Mouse (Mus musculus) heart, adult 9 months (tissue): ENCODE measurements at regions not wholly inside any gene's neighbourhood (a gene's known extent, or its start where the extent isn't known, plus 50 kb on each side); places are given as distances from the start of the nearest gene placed in this dataset.

ENCODE experiments used
- DNase-seq, 2 experiments: peaks; one replicate each; pipeline ENCODE4 v3.0.0; 2022; ENCODE audit warnings: low spot score in 2 of 2

DNA sequence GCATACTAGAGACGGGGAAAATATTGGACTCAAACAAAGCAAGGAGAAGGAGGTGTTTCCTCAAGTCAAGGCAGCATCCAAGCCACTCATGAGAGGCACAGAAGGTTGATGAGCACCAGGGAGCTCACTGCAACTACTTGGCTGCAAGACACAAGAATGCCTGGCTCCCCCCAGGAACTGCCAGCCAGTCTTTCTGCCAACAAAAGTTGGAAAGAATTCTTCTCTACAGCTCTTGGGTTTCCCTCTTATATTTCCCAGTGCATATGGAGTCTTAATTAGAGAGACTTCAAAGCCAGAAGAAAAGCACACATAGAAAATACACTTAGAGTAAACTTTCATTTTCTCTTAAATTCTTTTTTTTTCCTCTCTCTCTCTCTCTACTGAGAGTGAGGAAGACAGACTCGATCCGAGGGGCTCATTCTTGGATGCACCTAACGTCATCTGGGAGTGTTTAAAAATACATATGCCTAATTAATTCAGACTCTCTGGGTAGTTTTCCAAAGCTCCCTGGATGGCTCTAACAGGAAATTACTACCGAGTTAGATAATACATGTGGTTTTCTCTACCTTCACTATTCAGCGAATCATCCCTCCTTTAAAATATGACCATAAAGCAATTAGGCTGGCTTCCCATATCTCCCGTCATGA lies 222.7 kb downstream of the Fam84b start:
- no peak for DNase-seq

DNA sequence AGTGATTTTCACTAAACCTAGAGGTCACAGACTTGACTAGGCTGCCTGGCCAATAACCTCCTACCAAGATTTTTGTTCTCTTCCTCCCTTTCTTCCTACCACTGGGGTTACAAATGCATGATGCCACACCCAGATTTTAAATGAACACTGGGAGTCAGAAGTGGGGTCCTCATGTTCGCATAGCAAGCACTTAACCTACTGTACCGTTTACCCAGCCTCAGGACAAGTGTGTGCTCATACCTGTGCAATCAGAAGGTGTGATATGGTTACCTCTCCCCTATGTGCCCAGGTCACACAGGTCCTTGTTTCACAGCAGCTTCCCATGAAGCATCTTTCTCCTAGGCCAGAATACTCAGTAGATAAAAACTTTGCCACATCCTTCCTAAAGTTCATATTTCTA lies 234.8 kb downstream of the Fam84b start:
- DNase-seq: no peak

DNA sequence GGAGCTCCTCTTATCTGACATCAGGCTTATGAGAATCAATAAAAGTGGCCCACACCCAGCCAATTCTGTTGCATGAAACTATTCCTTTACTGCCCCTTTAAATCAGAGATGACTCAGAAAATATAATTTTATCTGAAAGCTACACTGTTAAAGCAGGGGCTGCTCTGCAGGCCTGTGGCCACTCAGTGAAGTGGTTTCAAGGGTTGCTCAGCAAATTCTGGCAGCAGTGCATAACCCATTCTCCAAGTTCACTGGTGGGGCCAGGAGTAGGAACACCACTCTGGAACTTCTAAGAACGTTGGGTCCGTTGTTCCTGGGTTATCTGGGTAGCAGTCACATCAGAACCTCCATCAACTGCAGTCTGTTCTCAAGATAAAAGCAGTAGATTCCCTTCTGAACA lies 236.2 kb downstream of the Fam84b start:
- no peak for DNase-seq

DNA sequence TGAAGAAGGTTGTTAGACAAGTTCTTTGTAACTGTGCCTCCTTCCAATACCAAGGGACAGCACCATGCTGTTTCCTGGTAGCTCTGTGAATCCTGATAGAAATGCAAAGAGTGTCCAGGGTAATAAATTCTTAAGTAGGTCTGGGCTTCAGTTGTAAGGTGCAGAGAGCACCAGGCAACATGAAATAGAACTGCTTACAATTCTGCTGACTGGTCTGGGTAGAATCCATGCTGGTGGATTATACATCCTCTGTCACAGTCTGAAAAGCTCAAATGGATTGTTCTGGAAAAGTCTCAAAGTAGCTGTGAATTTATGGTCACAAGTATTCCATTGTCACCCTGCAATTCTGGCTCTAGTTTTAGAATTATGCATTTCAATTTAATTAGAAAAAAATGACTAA lies 251.7 kb downstream of the Fam84b start:
- no peak for DNase-seq

DNA sequence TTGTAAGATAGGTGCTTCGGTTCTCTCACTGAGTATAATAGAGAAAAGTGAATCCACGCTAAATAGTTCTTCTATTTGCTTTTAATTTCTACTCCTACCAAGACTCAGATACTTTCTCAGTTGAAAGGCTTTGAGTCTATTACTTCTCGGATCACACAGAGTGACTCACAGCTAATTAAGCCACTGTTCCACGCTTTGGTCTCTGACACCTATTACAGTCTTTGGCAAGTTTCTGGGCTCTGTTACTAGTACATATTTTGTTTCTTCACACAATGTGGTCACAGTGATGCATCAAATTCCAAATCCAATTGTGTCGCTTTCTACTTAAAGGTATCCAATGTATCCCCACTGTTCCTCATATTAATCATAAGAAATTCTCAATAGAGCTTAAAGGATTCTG lies 276.5 kb downstream of the Fam84b start:
- DNase-seq: no peak

DNA sequence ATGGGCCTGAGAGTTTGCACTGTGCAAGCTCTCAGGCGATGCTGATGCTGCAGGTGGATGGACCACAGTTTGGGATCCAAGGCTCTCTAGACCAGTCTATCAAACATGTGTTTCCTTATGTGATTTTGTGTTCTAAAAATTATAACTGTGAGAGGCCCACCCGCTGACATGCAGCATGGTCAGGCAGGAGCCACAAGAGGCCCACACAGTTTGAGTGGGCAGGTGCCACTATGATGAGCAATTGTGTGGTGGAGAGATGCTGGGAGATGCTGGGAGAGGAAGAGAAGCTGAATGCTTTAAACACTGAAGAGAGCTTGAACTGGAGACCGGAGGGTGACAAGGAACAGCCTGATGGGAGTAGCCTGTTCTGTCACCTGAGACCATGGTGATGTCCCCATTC lies 287.3 kb downstream of the Fam84b start:
- no peak for DNase-seq

DNA sequence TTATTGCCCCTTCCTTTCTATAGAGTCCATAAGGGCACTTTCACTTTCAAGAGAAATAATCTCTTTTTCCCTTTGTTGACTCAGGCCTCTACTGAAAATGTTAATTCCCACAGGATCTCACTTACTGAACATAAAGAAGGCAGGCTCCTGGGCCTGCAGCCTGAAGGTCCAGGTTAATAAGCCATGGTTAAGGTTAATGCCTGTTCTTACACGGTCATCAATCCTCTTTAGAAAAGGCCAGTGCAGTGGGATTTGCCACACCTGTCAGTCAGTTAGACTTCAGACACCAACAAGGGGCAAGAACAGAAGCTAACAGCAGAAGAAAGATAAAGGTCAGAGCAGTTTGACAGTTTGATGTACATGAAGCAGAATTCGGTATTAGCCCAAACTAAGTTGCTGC lies 288.6 kb downstream of the Fam84b start:
- DNase-seq: no peak

DNA sequence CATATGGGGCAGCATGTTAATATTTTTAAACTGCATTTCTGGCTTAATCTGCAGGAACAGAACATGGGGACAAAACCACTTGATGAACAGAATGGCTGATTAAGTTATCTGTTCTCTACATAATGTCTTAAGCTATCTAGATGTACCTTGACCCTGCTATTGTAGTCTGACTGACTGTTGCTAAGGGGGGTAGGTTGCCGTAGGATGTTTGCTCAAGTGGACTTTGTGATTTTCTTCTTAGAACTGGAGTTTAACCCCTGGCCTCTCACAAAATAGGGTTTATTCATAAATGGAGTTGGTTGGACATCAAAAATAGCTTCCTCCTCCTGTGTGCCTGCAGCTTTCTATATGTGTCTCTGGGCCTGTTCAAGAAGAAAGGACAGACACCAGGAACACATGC lies 292.9 kb downstream of the Fam84b start:
- DNase-seq: no peak

DNA sequence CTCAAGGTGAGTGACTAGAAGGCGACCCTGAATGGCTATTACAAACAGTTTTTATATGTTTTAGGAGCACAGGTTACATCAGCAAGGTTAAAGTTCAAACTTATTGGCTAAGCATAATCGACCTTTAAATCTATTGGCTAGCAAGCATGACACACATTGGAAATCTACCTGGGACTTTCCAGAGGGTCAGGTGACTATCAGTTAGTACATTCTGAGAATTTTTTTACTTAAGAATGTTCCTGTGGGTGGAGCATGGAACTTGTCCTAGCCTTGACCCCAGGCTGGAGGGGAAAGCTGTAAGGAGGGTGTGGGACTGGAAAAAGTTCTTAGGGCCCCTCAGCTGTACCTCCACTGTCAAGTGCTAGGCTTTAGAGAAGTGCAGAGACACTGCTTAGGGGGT lies 297.9 kb downstream of the Fam84b start:
- no peak for DNase-seq

DNA sequence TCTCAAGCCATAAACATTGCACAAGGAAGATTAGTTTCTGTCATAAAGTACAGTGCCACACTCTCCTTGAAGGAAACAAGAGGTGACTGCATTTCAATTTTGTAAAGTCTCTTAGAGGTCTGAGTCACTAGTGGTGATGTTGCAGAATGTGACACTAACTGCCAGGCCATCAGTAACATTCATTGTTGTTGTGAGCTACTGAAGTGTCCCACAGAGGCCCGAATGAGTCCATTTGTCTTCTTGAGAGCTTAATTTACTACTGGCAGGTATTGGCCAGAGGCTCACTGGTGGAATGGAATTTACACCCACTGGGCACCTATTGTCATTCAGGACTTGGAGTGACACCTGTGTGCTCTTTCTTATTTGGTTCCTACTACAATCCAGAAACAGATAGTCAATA lies 299.0 kb downstream of the Fam84b start:
- DNase-seq: no peak

DNA sequence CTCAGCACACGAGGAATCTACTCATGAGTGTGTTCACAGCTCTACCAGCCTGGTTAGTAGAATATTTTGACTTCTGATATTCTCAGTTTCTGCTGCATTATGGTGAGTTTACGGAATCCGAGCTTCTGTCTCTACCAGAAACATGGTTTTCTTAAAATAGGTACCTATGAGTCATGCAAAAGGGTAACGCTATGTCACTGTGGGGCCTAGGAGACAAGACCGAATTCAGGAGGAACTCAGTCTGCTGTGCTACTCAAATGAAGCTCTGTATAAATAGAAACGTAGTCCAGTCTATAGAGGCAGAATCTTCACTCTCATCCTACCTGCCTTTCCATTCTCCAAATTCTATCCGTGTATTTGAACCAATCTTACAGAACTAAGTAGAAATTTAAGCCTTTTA lies 305.5 kb downstream of the Fam84b start:
- DNase-seq: no peak

DNA sequence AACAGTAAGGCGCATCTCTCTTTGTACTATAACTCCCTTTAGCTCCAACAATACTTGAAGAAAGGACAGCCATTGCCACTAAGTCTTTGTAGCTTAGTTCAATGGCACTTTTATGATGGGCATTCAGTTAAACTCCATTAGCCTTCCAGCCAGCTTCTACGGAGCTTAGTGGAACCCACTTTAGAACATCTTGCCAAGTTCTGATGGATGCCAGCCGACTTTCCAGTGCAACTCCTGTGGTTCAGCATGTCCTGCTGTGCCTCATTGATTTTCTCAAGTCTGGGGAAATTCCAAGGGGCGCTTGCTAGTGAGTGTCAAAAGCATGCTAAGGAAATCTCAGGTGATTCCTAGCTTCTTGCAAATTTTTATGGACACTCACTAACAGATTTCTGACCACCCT lies 316.4 kb downstream of the Fam84b start:
- DNase-seq: no peak

DNA sequence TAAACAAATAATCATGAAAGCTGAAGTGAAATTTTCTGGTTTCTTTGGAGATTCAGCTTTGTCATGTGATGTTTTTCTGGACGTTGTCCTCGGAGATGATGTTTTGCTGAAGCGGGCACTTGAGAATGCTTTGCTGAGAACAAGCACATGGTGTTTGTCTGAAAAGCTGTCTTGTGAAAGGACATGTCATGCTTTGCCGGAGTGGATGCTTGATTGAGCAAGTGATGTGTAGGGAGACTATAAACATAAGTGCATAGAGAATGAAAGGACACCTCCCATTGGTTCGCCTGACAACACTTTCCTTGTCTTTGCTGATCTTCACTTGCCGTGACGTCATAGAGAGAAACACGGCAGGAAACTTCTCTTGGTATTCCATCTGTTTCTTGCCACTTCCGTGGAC lies 318.9 kb downstream of the Fam84b start:
- no peak for DNase-seq

DNA sequence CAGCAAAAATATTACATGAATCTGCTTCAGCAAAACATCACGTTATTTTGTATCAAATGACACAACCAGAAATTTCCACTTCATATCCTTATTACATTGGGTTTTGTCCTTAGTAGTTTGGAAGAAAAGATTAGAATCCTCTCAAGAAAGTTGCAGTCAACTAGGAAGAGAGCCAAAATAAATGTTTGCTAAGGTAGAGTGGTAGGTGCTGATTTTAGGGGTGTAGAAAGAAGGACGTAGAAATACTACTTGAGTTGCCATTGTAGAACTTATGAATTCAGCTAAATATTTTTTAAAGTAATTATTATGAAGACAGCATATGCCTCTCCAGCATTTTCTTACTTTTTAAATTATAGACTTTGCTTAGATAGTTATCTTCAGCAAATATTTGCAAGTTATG lies 336.8 kb downstream of the Fam84b start:
- no peak for DNase-seq

DNA sequence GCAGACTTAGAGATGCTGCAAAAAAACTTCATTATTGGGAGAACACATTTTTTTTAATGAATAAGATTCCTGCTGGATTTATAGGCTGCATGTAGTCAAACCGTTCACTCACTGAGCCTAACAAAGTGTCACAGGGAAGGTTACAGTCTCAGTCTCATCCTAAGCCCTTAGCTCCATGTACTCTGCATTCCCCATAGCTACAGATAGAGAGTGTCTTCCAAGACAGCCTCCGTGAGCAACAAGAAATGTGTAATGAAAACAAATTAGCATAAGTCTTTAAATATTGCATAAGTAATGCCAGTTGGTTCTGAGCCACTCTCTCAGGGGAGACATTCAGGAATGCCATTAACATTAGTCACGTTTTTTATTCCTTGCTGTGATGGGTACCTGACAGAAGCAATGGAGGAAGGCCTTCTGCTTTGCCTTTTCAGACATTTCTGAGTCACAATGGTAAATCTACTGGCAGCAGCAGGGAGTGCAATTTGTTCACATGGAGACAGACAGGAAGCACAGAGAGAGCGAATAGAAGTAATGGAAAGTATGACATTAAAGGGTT lies 376.7 kb downstream of the Fam84b start:
- no peak for DNase-seq

DNA sequence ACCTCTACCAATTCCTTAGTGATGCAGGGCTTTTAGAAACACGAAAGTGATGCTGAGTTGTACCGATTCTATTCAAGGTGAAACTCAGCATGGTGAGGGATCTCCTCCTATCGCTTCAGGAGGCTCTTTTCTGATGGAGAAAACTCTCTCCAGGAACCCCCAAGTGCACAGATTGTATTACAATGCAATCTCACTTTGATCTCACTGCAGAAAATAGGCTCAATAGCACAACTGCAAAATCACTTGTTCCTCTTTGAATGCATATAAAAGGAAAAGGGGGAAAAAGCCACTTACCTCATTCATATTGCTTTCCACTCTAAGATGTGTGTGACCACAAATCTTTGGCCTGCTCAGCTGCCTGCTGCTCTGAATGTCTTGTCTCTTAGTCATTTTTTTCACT lies 378.5 kb downstream of the Fam84b start:
- DNase-seq: no peak

DNA sequence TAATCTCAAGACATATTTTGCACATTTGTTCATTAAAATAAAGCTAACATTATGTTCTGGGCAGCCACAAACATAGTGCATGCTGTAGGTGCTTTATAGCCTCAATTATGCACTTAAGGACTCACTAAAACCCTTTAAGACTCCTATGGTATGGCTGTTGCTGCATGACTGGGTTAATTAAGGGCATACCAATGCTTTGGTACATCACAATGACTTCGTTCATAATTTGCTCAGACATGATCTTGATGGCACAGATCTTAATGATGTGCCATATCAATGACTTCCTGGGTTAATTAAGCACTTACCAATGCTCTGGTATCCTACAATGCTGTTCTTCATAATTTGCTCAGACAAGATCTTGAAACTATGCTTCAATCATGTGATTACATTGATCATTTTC lies 415.5 kb upstream of the 4933412E24Rik start:
- no peak for DNase-seq

DNA sequence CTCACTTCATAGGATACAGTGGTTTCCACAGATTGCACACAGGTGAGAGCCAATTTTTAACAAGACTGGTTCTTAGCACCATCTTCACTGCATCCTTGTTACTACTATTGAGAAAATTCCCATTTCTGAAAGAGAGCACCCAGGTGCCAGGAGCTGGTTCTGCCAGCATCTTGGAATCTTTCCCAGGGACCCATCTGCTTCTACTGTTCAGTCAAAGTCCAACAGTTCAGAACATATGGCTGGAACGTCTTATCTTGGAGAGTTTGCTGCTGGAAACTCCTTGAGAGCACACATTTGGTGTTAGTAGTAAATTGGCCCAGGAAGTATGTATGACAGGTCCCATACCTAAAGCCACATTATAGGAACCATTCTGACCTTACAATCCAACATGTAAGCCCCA lies 402.7 kb upstream of the 4933412E24Rik start:
- no peak for DNase-seq

DNA sequence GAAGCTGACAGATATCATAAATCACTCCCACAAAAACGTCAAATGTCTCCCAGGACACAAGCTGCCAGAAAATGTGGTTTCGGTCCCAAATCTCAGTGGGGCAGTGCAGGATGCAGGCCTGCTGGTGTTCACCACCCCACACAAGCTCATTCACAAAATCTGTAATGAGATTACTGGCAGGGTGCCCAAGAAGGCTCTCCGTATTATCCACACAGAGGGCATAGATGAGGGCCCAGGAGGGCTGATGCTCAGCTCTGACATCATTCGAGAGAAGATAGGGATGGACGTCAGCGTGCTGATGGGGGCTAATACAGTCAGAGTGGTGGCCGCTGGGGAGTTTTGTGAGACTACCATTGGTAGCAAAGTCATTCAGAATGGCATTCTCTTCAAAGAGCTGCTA lies 375.9 kb upstream of the 4933412E24Rik start:
- no peak for DNase-seq

DNA sequence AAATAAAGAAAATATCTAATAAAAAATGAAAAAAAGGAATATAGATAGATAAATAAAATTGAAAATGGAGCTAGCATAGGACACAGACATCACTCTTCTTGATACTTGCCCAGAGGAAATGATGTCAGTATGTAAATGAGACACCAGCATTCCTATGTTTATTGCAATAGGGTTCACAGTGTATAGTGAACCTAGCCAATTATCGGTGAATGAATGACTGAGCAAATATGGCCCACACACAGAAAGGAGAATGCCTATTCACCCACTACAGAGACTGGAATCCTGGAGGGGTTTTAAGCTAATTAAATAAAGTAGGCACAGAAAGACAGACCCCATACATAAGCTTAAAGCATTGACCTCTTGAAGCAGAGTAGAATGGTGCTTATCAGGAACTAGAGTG lies 373.9 kb upstream of the 4933412E24Rik start:
- DNase-seq: no peak

DNA sequence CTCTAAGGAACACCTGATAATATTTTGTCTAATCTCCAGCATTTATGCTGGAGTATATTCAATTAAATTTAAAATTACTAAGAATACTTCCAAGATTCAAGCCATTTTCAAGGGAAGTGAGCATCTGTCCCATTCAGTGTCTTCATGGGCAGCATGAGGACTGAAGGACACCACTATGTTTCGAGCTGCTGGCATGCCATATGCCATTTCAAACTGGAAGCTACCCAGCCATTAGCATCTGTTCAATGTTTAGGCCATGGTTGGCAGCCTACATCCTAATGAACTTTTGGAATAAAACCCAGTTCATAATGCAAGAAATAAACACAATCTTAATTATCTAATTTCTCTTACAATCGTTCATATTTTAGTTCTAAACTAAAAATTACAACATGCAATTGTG lies 371.5 kb upstream of the 4933412E24Rik start:
- DNase-seq: no peak
